Mouse (Mus musculus) heart, postnatal 14 days (tissue): ENCODE measurements around the gene Fndc11. TPM values are rescaled to one million over a fixed set of nuclear protein-coding genes. Genes with fewer than 3 reads are reported as not detected.

Experiments
- DNase-seq, 2 experiments: peaks; one replicate each; pipeline ENCODE4 v3.0.0; 2021 to 2022
- intact Hi-C: fragments of 180-260 bp; cut with DNase I; formaldehyde crosslinking; loops from one replicate; pipeline ENCODE4 v1.15.1; 2025
- total RNA-seq, 2 experiments: library from RNA; stranded (reverse); gene quantifications; 2 replicates each; pipeline ENCODE4 v1.2.3; 2021

Fndc11 gene
- total RNA-seq, 2 experiments from 2014 or later, result 0.20 TPM; not detected in 1

- intact Hi-C loops, result no loop called here
- peak in 1 of 2 experiments; percentile 33 for DNase-seq
These were observed 6.8 kb upstream of the Fndc11 start, which contains the start of gene Srms for GRCm38 (mm10) chr2:181213021-181213445. Srms (minus strand) TSS chr2:181213185.

GRCm38 (mm10) chr2:181216037-181216436 is 3.8 kb upstream of the Fndc11 start:
- no peak for DNase-seq
- intact Hi-C loops, result no loop called here

GRCm38 (mm10) chr2:181218881-181219485 is 830 bp upstream of the Fndc11 start:
- intact Hi-C loops, result no loop called here
- DNase-seq, result no peak

- intact Hi-C loops, result loop anchor here (2.0 kb wide), 1 partner anchor 32 kb away; no protein-coding TSS in a partner anchor
- DNase-seq, result no peak
These were observed 548 bp downstream of the Fndc11 start for GRCm38 (mm10) chr2:181220361-181220760.

DNA sequence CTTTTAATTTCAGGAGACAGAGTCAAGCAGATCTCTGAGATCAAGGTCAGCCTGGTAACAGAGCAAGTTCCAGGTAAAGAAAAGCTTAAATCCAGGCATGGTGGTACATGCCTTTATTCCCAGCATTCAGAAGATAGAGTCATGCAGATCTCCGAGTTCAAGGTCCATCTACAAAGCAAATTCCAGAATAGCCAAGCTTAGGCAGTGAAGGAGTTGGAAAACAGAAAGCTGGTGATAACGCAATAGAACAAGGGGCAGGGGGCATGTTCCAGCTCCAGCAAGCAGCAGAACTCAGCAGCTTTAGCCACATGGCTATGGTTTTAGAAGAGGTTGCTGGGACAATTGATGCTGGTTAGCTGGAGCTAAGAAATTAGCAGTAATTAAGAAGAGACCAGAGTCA is 5.2 kb downstream of the Fndc11 start:
- DNase-seq, result no peak
- intact Hi-C loops, result no loop called here

DNA sequence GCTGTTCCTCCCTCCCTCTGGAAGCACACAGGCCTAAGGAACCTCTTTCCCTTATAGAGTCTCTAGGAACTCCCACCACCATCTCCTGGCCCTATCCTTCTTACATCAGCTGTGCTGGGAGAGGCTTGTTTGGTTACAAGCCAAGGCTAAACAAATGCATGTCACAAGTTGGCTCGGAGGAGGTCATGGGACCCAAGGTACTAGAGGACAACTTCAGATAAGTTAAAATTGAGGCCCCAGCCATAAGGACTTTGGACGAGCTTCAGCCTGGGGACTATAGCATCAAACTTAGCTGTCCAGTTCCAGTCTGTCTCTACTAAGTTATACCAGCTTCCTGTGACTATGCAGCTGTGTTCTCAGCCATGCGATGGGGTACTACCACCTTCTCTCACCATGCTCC is 7.3 kb downstream of the Fndc11 start:
- intact Hi-C loops, result no loop called here
- DNase-seq, result no peak

DNA sequence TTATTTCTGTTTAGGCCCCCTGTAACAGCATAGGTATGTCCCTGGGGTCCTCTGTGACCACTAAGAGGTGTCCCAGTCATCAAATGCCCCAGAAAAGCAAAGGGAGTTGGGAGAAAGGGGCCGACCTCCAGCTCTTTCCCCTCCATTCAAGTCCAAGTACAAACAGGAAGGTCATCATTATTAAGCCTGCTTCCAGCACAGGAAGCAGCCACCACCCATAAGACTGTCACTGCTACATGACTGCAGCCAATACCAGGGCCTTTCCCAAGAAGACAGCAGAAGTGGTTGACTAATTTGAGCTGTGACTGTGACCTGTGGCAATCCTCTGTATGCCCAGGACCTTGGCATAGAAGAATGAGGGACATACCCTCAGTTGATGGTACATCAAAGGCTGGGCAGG is 8.5 kb downstream of the Fndc11 start:
- intact Hi-C loops, result no loop called here
- DNase-seq, result no peak

DNA sequence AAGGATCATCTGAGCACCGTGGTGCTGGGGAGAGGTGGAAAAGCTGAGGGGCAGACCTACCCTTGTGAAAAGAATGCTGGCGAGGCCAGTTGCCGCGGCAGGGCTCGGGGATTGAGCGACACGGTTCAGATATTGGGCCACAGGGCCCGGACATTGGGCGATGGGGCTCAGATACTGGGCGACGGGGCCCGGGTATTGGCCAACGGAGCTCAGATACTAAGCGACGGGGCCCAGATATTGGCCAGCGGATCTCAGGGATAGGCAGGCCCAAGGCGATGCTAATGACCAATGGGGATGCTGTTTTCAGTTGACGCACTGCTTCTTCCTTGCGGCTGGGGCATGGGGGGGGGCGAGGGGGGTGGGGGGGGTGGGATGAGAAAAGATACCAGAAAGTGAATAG is 11.4 kb downstream of the Fndc11 start:
- DNase-seq, result no peak
- intact Hi-C loops, result no loop called here

DNA sequence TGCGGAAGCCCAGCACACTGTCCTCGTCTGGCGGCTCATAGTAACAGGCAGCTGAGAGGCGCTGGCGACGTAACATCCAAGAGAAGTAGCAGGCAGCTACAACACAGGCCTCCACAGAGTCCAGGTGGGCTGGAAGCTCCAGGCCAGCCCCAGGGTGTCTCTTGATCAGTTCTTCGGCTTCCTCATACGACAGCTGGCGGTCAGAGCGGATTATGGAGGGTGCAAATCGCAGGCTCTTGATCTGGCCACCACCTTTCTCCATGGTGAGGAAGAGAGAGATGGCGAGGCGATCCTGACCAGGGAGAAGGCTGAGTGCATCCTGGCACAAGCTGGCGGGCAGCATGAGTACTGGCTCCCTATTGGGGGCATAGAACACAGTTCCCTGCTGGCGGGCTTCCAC is 13.6 kb downstream of the Fndc11 start:
- intact Hi-C loops, result no loop called here
- DNase-seq, result no peak

DNA sequence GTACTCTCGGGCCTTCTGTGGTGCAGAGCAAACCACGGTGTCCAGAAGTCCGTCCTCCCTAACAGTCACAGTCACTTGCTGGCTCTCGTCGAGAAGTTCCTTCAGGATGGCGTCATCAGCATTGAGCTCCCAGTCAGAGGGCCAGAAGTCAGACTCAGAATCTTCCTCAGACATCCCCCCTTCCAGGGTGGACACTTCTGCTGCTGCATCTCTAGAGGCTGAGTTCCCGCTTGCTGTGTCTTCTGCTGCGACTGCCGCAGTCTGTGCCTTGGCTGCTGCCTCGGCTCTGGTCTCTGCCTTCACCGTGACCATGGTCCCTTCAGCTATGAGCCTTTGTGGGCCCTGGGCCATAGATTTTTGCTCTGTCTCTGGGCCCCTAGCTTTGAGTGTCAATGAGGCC is 14.9 kb downstream of the Fndc11 start:
- intact Hi-C loops, result loop anchor here (5.0 kb wide), 1 partner anchor 47 kb away; the partner anchor contains the start of gene Ppdpf
- peak; percentile 9 to 23 for DNase-seq

DNA sequence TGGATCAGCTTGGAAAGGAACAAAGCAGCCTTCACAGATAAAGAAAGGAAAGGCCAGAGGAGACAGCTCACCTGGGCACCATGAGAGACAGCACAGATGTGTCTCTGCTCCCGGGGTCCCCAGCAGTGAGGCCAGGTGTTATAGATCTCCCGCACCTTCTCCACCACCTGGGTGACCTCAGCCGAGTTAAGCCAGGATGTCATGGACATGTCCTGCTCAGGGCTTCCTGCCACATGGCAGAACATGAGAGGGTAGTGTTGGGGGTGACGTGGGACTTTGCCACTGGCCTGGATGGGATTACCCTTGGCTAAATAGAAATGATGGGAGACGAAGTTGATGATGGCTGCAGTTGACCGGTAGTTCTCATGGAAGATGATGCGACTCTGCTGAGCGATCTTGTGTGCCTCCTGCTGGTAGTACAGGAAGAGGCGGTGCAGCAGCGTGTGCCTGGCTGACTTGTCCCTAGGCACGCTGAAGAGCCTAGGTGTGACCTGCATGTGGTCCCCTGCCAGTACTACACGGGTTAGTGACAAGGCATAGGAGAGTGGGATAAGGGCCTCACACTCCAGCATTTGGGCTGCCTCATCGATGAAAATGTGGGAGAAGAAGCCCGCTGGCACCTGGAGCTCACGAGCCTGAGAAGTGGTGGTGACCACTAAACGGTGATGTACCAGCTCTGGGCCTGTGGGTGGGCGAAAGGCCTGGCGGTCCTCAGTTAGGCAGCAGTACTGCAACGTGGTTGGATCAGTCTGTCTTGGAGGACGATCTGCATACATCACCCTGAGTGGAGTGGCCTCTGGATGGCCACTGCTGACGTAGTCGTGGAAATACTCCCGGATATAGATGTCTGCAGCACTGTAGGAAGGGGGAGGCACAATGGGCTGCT is 16.1 kb downstream of the Fndc11 start:
- intact Hi-C loops, result loop anchor here (5.0 kb wide), 1 partner anchor 49 kb away; the partner anchor contains the start of gene Ppdpf

DNA sequence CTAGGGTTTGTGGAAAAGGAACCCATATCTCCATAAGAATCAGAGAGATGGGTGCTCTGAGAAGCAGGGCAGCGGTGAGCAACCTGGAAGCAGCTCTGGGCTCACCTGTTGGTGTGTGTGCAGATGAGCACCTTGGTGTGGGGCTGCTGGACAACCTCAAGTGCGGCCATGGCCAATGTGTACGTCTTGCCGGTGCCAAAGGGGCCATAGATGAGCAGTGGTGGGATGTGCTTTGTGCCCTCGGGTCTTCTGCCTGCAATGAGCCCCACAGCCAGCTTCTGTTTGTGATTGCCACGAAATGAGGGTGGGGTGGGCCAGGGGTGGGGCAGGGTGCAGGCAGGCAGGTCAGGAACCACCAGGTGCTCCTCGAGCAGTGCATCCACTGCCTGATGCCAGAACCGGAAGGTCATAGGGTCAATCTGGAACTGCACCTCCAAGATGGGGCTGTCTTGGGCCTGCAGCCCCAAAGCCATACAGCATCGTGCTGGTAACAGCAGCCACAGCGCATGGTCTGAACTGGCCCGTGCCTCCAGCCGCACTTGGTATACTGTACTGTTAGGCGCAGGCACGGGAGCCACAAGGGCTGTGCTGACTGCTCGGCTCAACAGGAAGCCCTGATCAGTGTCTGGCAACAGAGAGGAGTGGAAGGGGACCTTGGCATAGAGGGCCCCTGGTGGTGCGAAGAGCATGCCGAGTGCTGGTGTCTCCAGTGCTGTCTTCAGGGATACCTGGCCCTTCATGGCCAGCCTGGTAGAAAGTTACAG is 17.6 kb downstream of the Fndc11 start:
- intact Hi-C loops, result loop anchor here (5.0 kb wide), 1 partner anchor 50 kb away; the partner anchor contains the start of gene Ppdpf
- DNase-seq, result peak in 1 of 2 experiments; percentile 2

More for the DNA sequence above, 16.1 kb downstream of the Fndc11 start:
- DNase-seq, result no peak

- DNase-seq, result peak; percentile 13 to 35
These were observed 18.3 kb downstream of the Fndc11 start for GRCm38 (mm10) chr2:181238091-181238610.

GRCm38 (mm10) chr2:181238861-181239260 is 19.0 kb downstream of the Fndc11 start:
- intact Hi-C loops, result loop anchor here (5.0 kb wide), 1 partner anchor 52 kb away; the partner anchor contains the start of gene Ppdpf
- no peak for DNase-seq

More at GRCm38 (mm10) chr2:181238091-181238610, 18.3 kb downstream of the Fndc11 start:
- intact Hi-C loops, result loop anchor here (5.0 kb wide), 1 partner anchor 51 kb away; the partner anchor contains the start of gene Ppdpf

DNA sequence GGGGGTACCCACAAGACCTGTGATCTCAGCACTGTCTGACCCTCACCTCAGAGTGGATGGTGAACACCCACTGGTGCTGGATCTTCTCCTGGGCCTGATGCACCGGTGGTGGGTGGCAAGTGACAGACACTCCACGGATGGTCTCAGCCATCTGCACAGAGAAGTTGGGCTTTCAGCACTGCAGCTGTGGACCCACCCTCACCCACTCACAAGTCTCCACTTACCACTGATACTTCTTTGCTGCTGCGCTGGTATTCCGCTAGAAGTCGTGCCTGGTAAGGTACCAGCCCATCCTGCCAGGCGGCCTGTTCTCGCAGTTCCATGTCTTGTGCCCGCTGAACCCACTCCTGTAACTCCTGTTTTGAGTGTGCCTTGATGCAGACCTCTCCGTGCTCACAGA is 19.4 kb downstream of the Fndc11 start:
- intact Hi-C loops, result loop anchor here (5.0 kb wide), 1 partner anchor 52 kb away; the partner anchor contains the start of gene Ppdpf
- DNase-seq, result no peak

- intact Hi-C loops, result loop anchor here (5.0 kb wide), 1 partner anchor 46 kb away; the partner anchor contains the start of gene Gmeb2
- DNase-seq, result peak in 1 of 2 experiments; percentile 2
These were observed 21.1 kb downstream of the Fndc11 start for GRCm38 (mm10) chr2:181240806-181241440.

- peak; percentile 56 to 60 for DNase-seq
- intact Hi-C loops, result loop anchor here (5.0 kb wide), 1 partner anchor 46 kb away; the partner anchor contains the start of gene Gmeb2
These were observed 21.9 kb downstream of the Fndc11 start, which contains the start of gene Helz2 for GRCm38 (mm10) chr2:181241602-181242313. Helz2 (minus strand) TSS chr2:181242027.

GRCm38 (mm10) chr2:181242314-181242665 is 22.5 kb downstream of the Fndc11 start:
- intact Hi-C loops, result loop anchor here (5.0 kb wide), 1 partner anchor 45 kb away; the partner anchor contains the start of gene Gmeb2
- peak in 1 of 2 experiments; percentile 2 for DNase-seq
